Mouse (Mus musculus) urinary bladder, adult 18-20 months (tissue): ENCODE measurements around the gene C130074G19Rik.

Source experiments
- DNase-seq, 2 experiments: peaks; one replicate each; pipeline ENCODE4 v3.0.0; 2022; ENCODE audit warnings: low spot score in 2 of 2, mixed read lengths in 2 of 2

The C130074G19Rik gene

GRCm38 (mm10) chr1:184844326-184845066, 38.5 kb downstream of the C130074G19Rik start:
- no peak for DNase-seq

DNA sequence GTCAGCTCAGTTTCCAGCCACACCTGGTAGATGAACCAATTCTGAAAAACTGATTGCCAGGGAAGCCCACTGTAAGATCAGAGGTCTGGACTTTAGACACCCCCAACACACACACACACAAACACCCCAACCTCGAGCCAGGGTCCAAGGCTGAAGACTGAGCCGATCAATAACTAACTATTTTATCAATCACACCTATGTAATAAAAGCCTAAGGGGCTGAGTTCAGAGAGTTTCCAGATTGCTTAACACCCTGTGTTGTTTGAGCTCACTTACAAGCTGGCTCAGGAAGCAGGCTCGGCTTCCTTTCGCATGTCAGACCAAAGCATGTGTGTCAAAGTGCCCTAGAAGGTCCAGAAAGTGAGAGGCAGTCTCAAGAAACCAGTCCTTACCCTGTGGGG, 45.4 kb downstream of the C130074G19Rik start:
- no peak for DNase-seq

- no peak for DNase-seq
These were observed 46.7 kb downstream of the C130074G19Rik start for GRCm38 (mm10) chr1:184836350-184836749.

GRCm38 (mm10) chr1:184833499-184833898, 49.5 kb downstream of the C130074G19Rik start:
- no peak for DNase-seq

DNA sequence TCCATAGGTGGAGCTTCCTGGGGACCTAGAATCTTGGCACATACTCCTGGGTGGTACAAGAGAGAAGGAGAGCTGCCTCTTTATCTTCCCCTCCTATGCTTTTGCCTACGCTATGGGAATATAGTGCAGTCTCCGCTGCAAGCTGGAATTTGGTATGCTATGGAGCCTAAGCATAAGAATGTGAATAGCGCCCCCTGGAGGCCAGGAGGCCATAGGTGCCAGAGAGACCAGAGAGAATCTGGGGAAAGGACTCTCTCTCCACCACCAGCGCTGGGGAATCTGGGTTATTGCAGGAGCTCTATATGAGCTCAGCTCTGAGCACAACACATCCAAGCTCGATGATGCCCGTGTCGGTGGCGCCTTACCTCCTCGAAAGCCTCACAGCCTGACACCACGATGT, 50.8 kb downstream of the C130074G19Rik start:
- DNase-seq = no peak

GRCm38 (mm10) chr1:184829897-184830296, 53.1 kb downstream of the C130074G19Rik start:
- DNase-seq = no peak

- DNase-seq = no peak
These were observed 55.8 kb downstream of the C130074G19Rik start for GRCm38 (mm10) chr1:184827175-184827701.

DNA sequence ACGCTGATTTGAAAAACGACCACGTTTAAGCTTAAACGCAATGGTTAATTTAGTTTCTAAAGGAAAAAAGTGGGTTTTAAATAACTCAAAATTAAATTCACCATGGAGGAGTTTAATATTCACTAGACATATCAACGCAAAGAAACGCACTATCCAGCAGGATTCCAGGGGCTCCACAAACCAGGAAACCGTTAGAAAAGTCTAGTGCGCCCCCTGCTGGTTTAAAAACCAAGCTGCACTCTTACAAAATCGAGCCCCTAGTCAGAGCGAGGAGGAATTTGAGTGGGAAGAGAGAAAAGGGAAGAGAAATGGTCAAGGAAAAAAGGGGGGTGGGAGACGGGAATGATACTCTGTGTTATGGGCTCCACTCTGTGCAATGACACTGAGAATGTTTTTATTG, 57.9 kb downstream of the C130074G19Rik start:
- DNase-seq = no peak

DNA sequence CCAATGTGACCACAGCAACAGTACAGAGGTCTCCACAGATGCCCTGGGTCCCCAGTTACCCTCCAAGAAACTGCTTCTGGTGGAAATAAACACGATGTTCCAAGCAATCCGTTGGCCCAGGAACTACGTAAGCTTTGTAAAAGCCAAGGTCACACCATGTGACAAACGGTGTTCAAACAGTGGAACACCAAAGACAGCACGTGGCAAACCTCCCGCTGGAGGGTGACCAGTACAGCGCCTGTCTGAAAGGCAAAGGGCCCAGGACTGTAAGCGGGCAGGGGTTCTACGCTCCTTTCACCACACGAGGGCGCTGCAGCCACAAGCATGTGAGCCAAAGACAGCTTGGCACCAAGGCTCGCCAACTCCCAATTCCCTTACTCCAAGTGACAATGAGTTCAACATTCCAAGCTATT, 58.6 kb downstream of the C130074G19Rik start:
- DNase-seq = peak; percentile 76 to 79

- DNase-seq = peak in 1 of 2 experiments; percentile 62
These were observed 60.3 kb downstream of the C130074G19Rik start for GRCm38 (mm10) chr1:184822678-184823077.
